Mouse (Mus musculus): Measurements from ENCODE around the gene Syk. TPM values are rescaled to one million over a fixed set of nuclear protein-coding genes. Genes with fewer than 3 reads are reported as not detected.

Gene Syk
- polyA plus RNA-seq, 1 experiment from 2014 or later: 3.7 TPM

GRCm38 (mm10) chr13:52584654-52585455 is 1.9 kb downstream of the Syk start:
- Histone ChIP-seq H3K27ac (no peak overlapping the region), H3K9me3 (no peaks in the 10 kb centered on the region), H3K9ac (no peak overlapping the region), H3K4me3 (no peak overlapping the region), H3K36me3 (no peaks in the 10 kb centered on the region), H3K4me1 (no peaks in the 10 kb centered on the region), H3K4me2 (no peak overlapping the region), H3K27me3 (peaks cover 18% of the 10 kb centered on the region)
- no peak for ATAC-seq (ENCODE audit: insufficient number of reproducible peaks, insufficient read depth, low FRiP score, low TSS enrichment, low read depth)
- WGBS: 74% methylated on average over 17 of the region's 17 CpGs

GRCm38 (mm10) chr13:52587761-52588160 is 4.8 kb downstream of the Syk start:
- ATAC-seq (ENCODE audit: insufficient number of reproducible peaks, insufficient read depth, low FRiP score, low TSS enrichment, low read depth): no peak
- H3K9me3 ChIP-seq: no peaks in the 10 kb centered on the region
- H3K9ac ChIP-seq: no peak overlapping the region
- H3K4me2 ChIP-seq: no peak overlapping the region
- H3K27ac ChIP-seq: no peak overlapping the region
- WGBS: 91% methylated on average over 4 of the region's 4 CpGs
- H3K27me3 ChIP-seq: peaks cover 13% of the 10 kb centered on the region
- no peaks in the 10 kb centered on the region for H3K4me1 ChIP-seq
- no peak overlapping the region for H3K4me3 ChIP-seq
- no peaks in the 10 kb centered on the region for H3K36me3 ChIP-seq

GRCm38 (mm10) chr13:52589043-52589442 is 6.1 kb downstream of the Syk start:
- Histone ChIP-seq H3K4me3 (no peak overlapping the region), H3K4me1 (no peaks in the 10 kb centered on the region), H3K27ac (no peak overlapping the region), H3K4me2 (no peak overlapping the region), H3K27me3 (peaks cover 8% of the 10 kb centered on the region), H3K9me3 (no peaks in the 10 kb centered on the region), H3K36me3 (no peaks in the 10 kb centered on the region), H3K9ac (no peak overlapping the region)
- WGBS: 76% methylated on average over 4 of the region's 4 CpGs
- ATAC-seq (ENCODE audit: insufficient number of reproducible peaks, insufficient read depth, low FRiP score, low TSS enrichment, low read depth): no peak

- 87% methylated on average over 4 of the region's 4 CpGs for WGBS
- no peak overlapping the region for H3K27ac ChIP-seq
- ATAC-seq (ENCODE audit: insufficient number of reproducible peaks, insufficient read depth, low FRiP score, low TSS enrichment, low read depth): no peak
- no peak overlapping the region for H3K4me3 ChIP-seq
- H3K4me2 ChIP-seq: no peak overlapping the region
- H3K4me1 ChIP-seq: no peaks in the 10 kb centered on the region
- no peaks in the 10 kb centered on the region for H3K27me3 ChIP-seq
- no peak overlapping the region for H3K9ac ChIP-seq
- H3K9me3 ChIP-seq: no peaks in the 10 kb centered on the region
- no peaks in the 10 kb centered on the region for H3K36me3 ChIP-seq
These were observed 8.9 kb downstream of the Syk start for GRCm38 (mm10) chr13:52591831-52592230.

GRCm38 (mm10) chr13:52596692-52597091 is 13.7 kb downstream of the Syk start:
- no peak overlapping the region for H3K27ac ChIP-seq
- no peaks in the 10 kb centered on the region for H3K4me1 ChIP-seq
- H3K36me3 ChIP-seq: no peaks in the 10 kb centered on the region
- no peaks in the 10 kb centered on the region for H3K27me3 ChIP-seq
- no peak overlapping the region for H3K4me3 ChIP-seq
- no peak for ATAC-seq (ENCODE audit: insufficient number of reproducible peaks, insufficient read depth, low FRiP score, low TSS enrichment, low read depth)
- 77% methylated on average over 5 of the region's 5 CpGs for WGBS
- no peaks in the 10 kb centered on the region for H3K9me3 ChIP-seq
- no peak overlapping the region for H3K4me2 ChIP-seq
- H3K9ac ChIP-seq: no peak overlapping the region

- no peaks in the 10 kb centered on the region for H3K36me3 ChIP-seq
- H3K4me1 ChIP-seq: no peaks in the 10 kb centered on the region
- no peak for ATAC-seq (ENCODE audit: insufficient number of reproducible peaks, insufficient read depth, low FRiP score, low TSS enrichment, low read depth)
- no peak overlapping the region for H3K4me2 ChIP-seq
- WGBS: 84% methylated on average over 11 of the region's 11 CpGs
- H3K9me3 ChIP-seq: no peaks in the 10 kb centered on the region
- H3K4me3 ChIP-seq: no peak overlapping the region
- no peak overlapping the region for H3K27ac ChIP-seq
- no peak overlapping the region for H3K9ac ChIP-seq
- no peaks in the 10 kb centered on the region for H3K27me3 ChIP-seq
These were observed 14.2 kb downstream of the Syk start for GRCm38 (mm10) chr13:52597092-52597678.

GRCm38 (mm10) chr13:52598233-52598632 is 15.3 kb downstream of the Syk start:
- 58% methylated on average over 3 of the region's 3 CpGs for WGBS
- no peak overlapping the region for H3K9ac ChIP-seq
- H3K36me3 ChIP-seq: no peaks in the 10 kb centered on the region
- no peak for ATAC-seq (ENCODE audit: insufficient number of reproducible peaks, insufficient read depth, low FRiP score, low TSS enrichment, low read depth)
- H3K9me3 ChIP-seq: no peaks in the 10 kb centered on the region
- H3K4me3 ChIP-seq: no peak overlapping the region
- no peaks in the 10 kb centered on the region for H3K27me3 ChIP-seq
- H3K27ac ChIP-seq: no peak overlapping the region
- no peaks in the 10 kb centered on the region for H3K4me1 ChIP-seq
- H3K4me2 ChIP-seq: no peak overlapping the region

- H3K4me3 ChIP-seq: no peak overlapping the region
- no peak overlapping the region for H3K9ac ChIP-seq
- H3K4me1 ChIP-seq: no peaks in the 10 kb centered on the region
- H3K4me2 ChIP-seq: no peak overlapping the region
- 38% methylated on average over 4 of the region's 4 CpGs for WGBS
- no peak overlapping the region for H3K27ac ChIP-seq
- no peaks in the 10 kb centered on the region for H3K9me3 ChIP-seq
- no peak for ATAC-seq (ENCODE audit: insufficient number of reproducible peaks, insufficient read depth, low FRiP score, low TSS enrichment, low read depth)
- H3K36me3 ChIP-seq: no peaks in the 10 kb centered on the region
- H3K27me3 ChIP-seq: no peaks in the 10 kb centered on the region
These were observed 17.2 kb downstream of the Syk start for GRCm38 (mm10) chr13:52600015-52600643.

- H3K4me2 ChIP-seq: no peak overlapping the region
- no peak overlapping the region for H3K27ac ChIP-seq
- no peaks in the 10 kb centered on the region for H3K9me3 ChIP-seq
- H3K9ac ChIP-seq: no peak overlapping the region
- no peaks in the 10 kb centered on the region for H3K36me3 ChIP-seq
- 18% methylated on average over 4 of the region's 4 CpGs for WGBS
- no peak overlapping the region for H3K4me3 ChIP-seq
- no peak for ATAC-seq (ENCODE audit: insufficient number of reproducible peaks, insufficient read depth, low FRiP score, low TSS enrichment, low read depth)
- no peaks in the 10 kb centered on the region for H3K4me1 ChIP-seq
- H3K27me3 ChIP-seq: no peaks in the 10 kb centered on the region
These were observed 19.8 kb downstream of the Syk start for GRCm38 (mm10) chr13:52602752-52603151.

GRCm38 (mm10) chr13:52603704-52604349 is 20.9 kb downstream of the Syk start:
- Histone ChIP-seq H3K4me2 (no peak overlapping the region), H3K9me3 (no peaks in the 10 kb centered on the region), H3K4me3 (no peak overlapping the region), H3K4me1 (no peaks in the 10 kb centered on the region), H3K27ac (no peak overlapping the region), H3K36me3 (no peaks in the 10 kb centered on the region), H3K27me3 (no peaks in the 10 kb centered on the region), H3K9ac (no peak overlapping the region)
- 84% methylated on average over 6 of the region's 6 CpGs for WGBS
- no peak for ATAC-seq (ENCODE audit: insufficient number of reproducible peaks, insufficient read depth, low FRiP score, low TSS enrichment, low read depth)

GRCm38 (mm10) chr13:52605006-52605405 is 22.0 kb downstream of the Syk start:
- WGBS: 77% methylated on average over 3 of the region's 3 CpGs
- Histone ChIP-seq H3K36me3 (no peaks in the 10 kb centered on the region), H3K4me1 (no peaks in the 10 kb centered on the region), H3K4me2 (no peak overlapping the region), H3K9ac (no peak overlapping the region), H3K27ac (no peak overlapping the region), H3K4me3 (no peak overlapping the region), H3K9me3 (no peaks in the 10 kb centered on the region), H3K27me3 (no peaks in the 10 kb centered on the region)
- no peak for ATAC-seq (ENCODE audit: insufficient number of reproducible peaks, insufficient read depth, low FRiP score, low TSS enrichment, low read depth)

Measured in embryonic facial prominence, embryonic 13.5 days (tissue).